Mouse (Mus musculus): ENCODE measurements around the gene Nbl1. TPM values are rescaled to one million over a fixed set of nuclear protein-coding genes. Genes with fewer than 3 reads are reported as not detected.

Nbl1 gene
- polyA plus RNA-seq, 1 experiment, result 5.4 TPM

DNA sequence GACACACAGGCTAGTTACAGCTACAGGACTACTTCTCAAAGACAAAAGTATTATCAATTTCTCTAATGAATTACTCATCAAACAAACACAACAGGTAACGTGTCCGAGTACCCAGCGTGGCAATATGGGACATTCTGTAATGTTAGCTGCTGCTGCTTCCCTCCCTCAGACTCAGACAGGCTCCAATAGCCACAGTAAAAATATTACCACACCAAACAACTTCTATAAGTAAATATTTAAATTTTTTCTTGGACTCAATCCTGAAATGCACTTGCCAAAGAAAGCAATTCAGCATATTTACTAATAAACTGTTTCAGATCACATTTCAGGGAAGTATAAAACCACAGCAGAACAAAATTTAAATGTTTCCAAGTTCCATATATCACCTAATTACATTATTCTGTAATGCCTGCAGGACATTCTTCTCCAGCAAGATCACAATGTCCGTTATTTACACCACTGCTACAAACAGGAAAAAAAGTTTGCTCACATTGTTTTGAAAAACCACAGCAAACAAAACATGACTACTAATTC is 27.6 kb upstream of the Nbl1 start:
- no peaks in the 10 kb centered on the region for H3K27me3 ChIP-seq (ENCODE audit: control insufficient read depth, insufficient read depth, low read length)
- H3K27ac ChIP-seq (ENCODE audit: control insufficient read depth, insufficient read depth, low read depth, low read length), result no peak overlapping the region
- TF ChIP-seq CTCF (IDR thresholded peaks at IDR 0.05; ENCODE audit: control insufficient read depth, insufficient read depth, insufficient replicate concordance, low read depth, low read length) (no peak), POLR2A (IDR thresholded peaks at IDR 0.05; ENCODE audit: control insufficient read depth, low read depth, low read length) (no peak)
- H3K36me3 ChIP-seq (ENCODE audit: control insufficient read depth, insufficient read depth, low read length), result no peaks in the 10 kb centered on the region
- H3K4me3 ChIP-seq (ENCODE audit: control insufficient read depth, low read depth, low read length), result no peak overlapping the region
- no peaks in the 10 kb centered on the region for H3K4me1 ChIP-seq (ENCODE audit: control insufficient read depth, insufficient read depth, low read length)

DNA sequence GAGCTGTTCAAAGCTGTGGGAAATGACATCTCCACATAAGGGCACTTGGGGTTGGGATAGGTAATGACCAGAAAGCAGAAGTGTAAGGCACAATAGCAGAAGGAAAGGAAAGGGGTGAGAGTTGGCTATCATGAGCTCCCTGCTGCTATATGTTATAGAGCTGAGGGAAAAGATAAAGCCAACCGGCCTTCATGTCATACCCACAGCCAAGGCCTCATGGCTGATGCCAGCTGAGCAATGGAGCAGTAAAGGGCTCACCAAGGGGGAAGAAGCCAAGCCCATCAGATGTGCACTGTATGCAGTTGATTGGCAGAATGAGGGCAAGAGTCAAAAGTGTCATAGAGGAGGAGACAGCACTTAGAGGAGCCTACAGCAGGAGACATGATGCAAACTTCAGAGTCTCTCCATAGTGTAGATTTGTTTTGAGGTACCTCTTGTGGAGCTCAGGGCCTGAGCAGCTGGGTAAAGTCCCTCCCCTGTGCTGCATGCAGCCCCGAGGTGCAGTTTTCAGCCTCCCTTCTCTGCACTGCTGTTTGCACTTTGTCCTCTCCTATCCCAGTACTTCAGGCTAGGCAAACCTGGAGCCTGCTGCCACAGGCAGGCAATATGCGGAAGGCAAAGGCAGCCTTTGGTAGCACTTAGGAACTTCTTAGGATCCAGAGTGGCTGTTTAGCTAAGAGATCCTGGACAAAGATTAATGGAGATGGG is 23.7 kb upstream of the Nbl1 start:
- no peaks in the 10 kb centered on the region for H3K4me1 ChIP-seq (ENCODE audit: control insufficient read depth, insufficient read depth, low read length)
- no peaks in the 10 kb centered on the region for H3K27me3 ChIP-seq (ENCODE audit: control insufficient read depth, insufficient read depth, low read length)
- H3K27ac ChIP-seq (ENCODE audit: control insufficient read depth, insufficient read depth, low read depth, low read length), result no peak overlapping the region
- H3K36me3 ChIP-seq (ENCODE audit: control insufficient read depth, insufficient read depth, low read length), result no peaks in the 10 kb centered on the region
- H3K4me3 ChIP-seq (ENCODE audit: control insufficient read depth, low read depth, low read length), result no peak overlapping the region
- TF ChIP-seq CTCF (IDR thresholded peaks at IDR 0.05; ENCODE audit: control insufficient read depth, insufficient read depth, insufficient replicate concordance, low read depth, low read length), result no peak
- TF ChIP-seq POLR2A (IDR thresholded peaks at IDR 0.05; ENCODE audit: control insufficient read depth, low read depth, low read length), result no peak

DNA sequence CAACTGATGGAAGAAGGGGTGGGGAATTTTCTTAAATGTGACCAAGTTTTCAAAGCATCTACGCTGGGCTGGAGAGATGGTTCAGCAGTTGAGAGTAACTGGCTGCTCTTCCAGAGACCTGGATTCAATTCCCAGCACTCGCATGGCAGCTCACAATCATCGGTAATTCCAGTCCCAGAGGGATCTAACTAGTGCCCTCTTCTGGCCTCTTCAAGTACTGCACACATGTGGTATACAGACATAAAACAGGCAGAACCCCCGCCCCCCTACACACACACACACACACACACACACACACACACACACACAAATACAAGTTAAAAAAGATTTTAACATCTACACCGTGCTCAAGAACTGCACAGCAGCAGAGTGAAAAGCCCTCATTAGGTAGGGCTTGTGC is 22.9 kb upstream of the Nbl1 start:
- H3K27ac ChIP-seq (ENCODE audit: control insufficient read depth, insufficient read depth, low read depth, low read length), result no peak overlapping the region
- H3K36me3 ChIP-seq (ENCODE audit: control insufficient read depth, insufficient read depth, low read length), result no peaks in the 10 kb centered on the region
- TF ChIP-seq CTCF (IDR thresholded peaks at IDR 0.05; ENCODE audit: control insufficient read depth, insufficient read depth, insufficient replicate concordance, low read depth, low read length), result no peak
- no peak for TF ChIP-seq POLR2A (IDR thresholded peaks at IDR 0.05; ENCODE audit: control insufficient read depth, low read depth, low read length)
- H3K4me1 ChIP-seq (ENCODE audit: control insufficient read depth, insufficient read depth, low read length), result no peaks in the 10 kb centered on the region
- no peak overlapping the region for H3K4me3 ChIP-seq (ENCODE audit: control insufficient read depth, low read depth, low read length)
- no peaks in the 10 kb centered on the region for H3K27me3 ChIP-seq (ENCODE audit: control insufficient read depth, insufficient read depth, low read length)

DNA sequence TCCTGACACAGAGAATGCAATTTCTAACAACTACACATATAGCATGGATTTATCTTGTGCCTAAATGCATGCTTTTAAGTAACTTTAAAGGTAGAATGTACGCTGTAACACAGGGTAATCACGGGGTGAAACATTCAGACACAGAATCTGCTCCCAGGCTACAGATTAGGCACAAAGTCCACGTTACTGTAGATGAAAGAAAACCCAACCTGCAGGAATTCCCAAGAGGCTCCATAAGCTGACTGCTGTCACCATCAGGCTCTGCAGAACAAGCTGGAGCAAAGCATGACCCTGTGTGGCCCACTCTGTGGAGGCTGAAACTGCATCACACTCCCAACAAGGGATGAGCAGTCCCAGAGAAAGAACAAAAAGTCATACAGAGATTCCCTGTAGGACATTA is 19.7 kb upstream of the Nbl1 start:
- Histone ChIP-seq H3K27me3 (ENCODE audit: control insufficient read depth, insufficient read depth, low read length) (no peaks in the 10 kb centered on the region), H3K4me1 (ENCODE audit: control insufficient read depth, insufficient read depth, low read length) (no peaks in the 10 kb centered on the region), H3K4me3 (ENCODE audit: control insufficient read depth, low read depth, low read length) (no peak overlapping the region), H3K27ac (ENCODE audit: control insufficient read depth, insufficient read depth, low read depth, low read length) (no peak overlapping the region), H3K36me3 (ENCODE audit: control insufficient read depth, insufficient read depth, low read length) (no peaks in the 10 kb centered on the region)
- TF ChIP-seq POLR2A (IDR thresholded peaks at IDR 0.05; ENCODE audit: control insufficient read depth, low read depth, low read length), result no peak
- no peak for TF ChIP-seq CTCF (IDR thresholded peaks at IDR 0.05; ENCODE audit: control insufficient read depth, insufficient read depth, insufficient replicate concordance, low read depth, low read length)

DNA sequence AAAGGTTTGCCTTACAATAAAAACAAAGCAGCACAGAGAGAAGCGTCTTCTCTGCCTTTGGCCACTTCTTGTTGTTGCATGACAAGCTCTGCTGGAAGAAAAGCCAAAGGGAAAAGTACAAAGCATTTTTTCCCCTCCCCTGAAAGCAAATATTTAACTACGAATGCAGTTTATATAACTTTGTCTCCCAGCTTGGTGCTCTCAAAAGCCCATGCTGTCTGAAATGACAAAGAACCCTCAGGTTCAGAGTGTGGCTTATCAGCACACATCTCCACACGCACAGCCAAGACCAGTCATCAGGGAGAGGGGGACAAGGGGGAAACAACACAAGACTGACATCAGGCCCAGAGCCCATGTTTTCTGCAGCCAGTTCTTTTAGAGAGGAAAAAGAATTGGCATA is 18.6 kb upstream of the Nbl1 start:
- no peak overlapping the region for H3K4me3 ChIP-seq (ENCODE audit: control insufficient read depth, low read depth, low read length)
- TF ChIP-seq CTCF (IDR thresholded peaks at IDR 0.05; ENCODE audit: control insufficient read depth, insufficient read depth, insufficient replicate concordance, low read depth, low read length), result no peak
- no peak for TF ChIP-seq POLR2A (IDR thresholded peaks at IDR 0.05; ENCODE audit: control insufficient read depth, low read depth, low read length)
- no peaks in the 10 kb centered on the region for H3K4me1 ChIP-seq (ENCODE audit: control insufficient read depth, insufficient read depth, low read length)
- no peak overlapping the region for H3K27ac ChIP-seq (ENCODE audit: control insufficient read depth, insufficient read depth, low read depth, low read length)
- H3K36me3 ChIP-seq (ENCODE audit: control insufficient read depth, insufficient read depth, low read length), result no peaks in the 10 kb centered on the region
- no peaks in the 10 kb centered on the region for H3K27me3 ChIP-seq (ENCODE audit: control insufficient read depth, insufficient read depth, low read length)

DNA sequence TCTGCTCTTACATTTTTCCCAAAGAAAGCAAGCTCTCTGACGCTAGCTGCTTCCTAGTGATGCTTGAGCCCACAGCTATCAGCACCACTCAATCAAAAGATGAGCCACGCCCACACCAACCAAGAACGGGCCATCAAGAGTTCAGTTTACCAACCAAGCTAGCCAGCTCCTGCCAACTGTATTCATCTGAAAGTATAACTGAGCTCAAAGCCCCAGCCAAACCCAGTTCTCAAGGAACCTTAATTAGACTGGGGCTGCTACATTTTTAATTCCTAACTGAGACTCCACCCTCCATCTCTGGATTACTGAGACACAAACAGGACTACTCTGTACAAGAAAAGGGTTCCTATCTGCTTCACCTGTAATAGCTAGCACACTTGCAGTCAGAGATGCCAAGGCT is 18.1 kb upstream of the Nbl1 start:
- no peak overlapping the region for H3K4me3 ChIP-seq (ENCODE audit: control insufficient read depth, low read depth, low read length)
- H3K36me3 ChIP-seq (ENCODE audit: control insufficient read depth, insufficient read depth, low read length), result no peaks in the 10 kb centered on the region
- H3K27ac ChIP-seq (ENCODE audit: control insufficient read depth, insufficient read depth, low read depth, low read length), result no peak overlapping the region
- no peak for TF ChIP-seq POLR2A (IDR thresholded peaks at IDR 0.05; ENCODE audit: control insufficient read depth, low read depth, low read length)
- TF ChIP-seq CTCF (IDR thresholded peaks at IDR 0.05; ENCODE audit: control insufficient read depth, insufficient read depth, insufficient replicate concordance, low read depth, low read length), result no peak
- no peaks in the 10 kb centered on the region for H3K4me1 ChIP-seq (ENCODE audit: control insufficient read depth, insufficient read depth, low read length)
- H3K27me3 ChIP-seq (ENCODE audit: control insufficient read depth, insufficient read depth, low read length), result no peaks in the 10 kb centered on the region

DNA sequence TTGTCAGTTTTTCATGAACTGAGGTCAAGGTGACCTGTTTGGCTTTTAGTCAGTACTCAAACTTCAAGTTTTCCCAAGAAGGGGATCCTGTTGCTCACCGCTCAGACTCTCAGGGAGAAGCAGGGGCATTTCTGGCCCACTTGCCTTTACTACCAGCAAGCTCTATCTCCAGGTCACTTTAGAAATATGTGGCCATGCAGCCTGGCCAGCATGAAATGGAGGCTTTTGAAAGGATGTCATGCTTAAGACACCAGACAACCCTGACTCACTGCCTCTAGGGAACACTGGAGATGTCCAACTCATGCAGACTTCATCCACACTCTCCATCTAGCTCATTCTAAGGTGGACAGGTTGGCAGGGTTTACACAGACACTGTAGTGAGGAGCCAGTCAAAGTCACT is 12.7 kb upstream of the Nbl1 start:
- no peaks in the 10 kb centered on the region for H3K4me1 ChIP-seq (ENCODE audit: control insufficient read depth, insufficient read depth, low read length)
- no peak overlapping the region for H3K4me3 ChIP-seq (ENCODE audit: control insufficient read depth, low read depth, low read length)
- TF ChIP-seq POLR2A (IDR thresholded peaks at IDR 0.05; ENCODE audit: control insufficient read depth, low read depth, low read length) (no peak), CTCF (IDR thresholded peaks at IDR 0.05; ENCODE audit: control insufficient read depth, insufficient read depth, insufficient replicate concordance, low read depth, low read length) (no peak)
- peaks cover 2% of the 10 kb centered on the region; the same call in 1 of the 2 replicates for H3K36me3 ChIP-seq (ENCODE audit: control insufficient read depth, insufficient read depth, low read length)
- H3K27ac ChIP-seq (ENCODE audit: control insufficient read depth, insufficient read depth, low read depth, low read length), result no peak overlapping the region
- H3K27me3 ChIP-seq (ENCODE audit: control insufficient read depth, insufficient read depth, low read length), result no peaks in the 10 kb centered on the region

Measured in testis, adult 2 months (tissue).